Mouse (Mus musculus) embryonic facial prominence, embryonic 13.5 days (tissue): ENCODE measurements at regions not wholly inside any gene's neighbourhood (a gene's known extent, or its start where the extent isn't known, plus 50 kb on each side); places are given as distances from the start of the nearest gene placed in this dataset.
A peak's percentile ranks its signal among the peaks of the same experiment; 100 is the strongest.

ENCODE experiments used
- ATAC-seq: fragments of 200-750 bp; cut with Nextera tagmentation; 2 replicates; pipeline ENCODE4 v1.8.0; 2017; ENCODE audit warnings: low read depth; ENCODE audit not compliant: insufficient number of reproducible peaks, insufficient read depth, low FRiP score, low TSS enrichment
- H3K27ac ChIP-seq: fragments of 300-500 bp; sonication (generic); 2 replicates; pipeline ENCODE4 v1.5.1; 2015; ENCODE audit warnings: moderate library complexity, mild to moderate bottlenecking, inconsistent platforms
- H3K27me3 ChIP-seq: fragments of 300-500 bp; sonication (generic); 2 replicates; pipeline ENCODE4 v1.6.1; 2015; ENCODE audit warnings: mild to moderate bottlenecking, inconsistent platforms
- H3K36me3 ChIP-seq: fragments of 300-500 bp; sonication (generic); 2 replicates; pipeline ENCODE4 v1.6.1; 2015; ENCODE audit warnings: mild to moderate bottlenecking, inconsistent platforms
- H3K4me1 ChIP-seq: fragments of 300-500 bp; sonication (generic); 2 replicates; pipeline ENCODE4 v1.6.1; 2015; ENCODE audit warnings: inconsistent platforms
- H3K4me2 ChIP-seq: fragments of 300-500 bp; sonication (generic); 2 replicates; pipeline ENCODE4 v1.6.1; 2015; ENCODE audit warnings: moderate library complexity, mild to moderate bottlenecking, inconsistent platforms
- H3K4me3 ChIP-seq: fragments of 300-500 bp; sonication (generic); 2 replicates; pipeline ENCODE4 v1.5.1; 2015; ENCODE audit warnings: mild to moderate bottlenecking, inconsistent platforms
- H3K9ac ChIP-seq: fragments of 300-500 bp; sonication (generic); 2 replicates; pipeline ENCODE4 v1.6.1; 2015; ENCODE audit warnings: mild to moderate bottlenecking, inconsistent platforms
- H3K9me3 ChIP-seq: fragments of 300-500 bp; sonication (generic); 2 replicates; pipeline ENCODE4 v1.6.1; 2016; ENCODE audit warnings: inconsistent platforms
- WGBS: fragments of 180-500 bp; shearing (Covaris S2); methylation state at CpG from one replicate; pipeline ENCODE4 v1.1.7; 2015; ENCODE audit warnings: mixed read lengths; 5-methylcytosine and 5-hydroxymethylcytosine counted together

DNA sequence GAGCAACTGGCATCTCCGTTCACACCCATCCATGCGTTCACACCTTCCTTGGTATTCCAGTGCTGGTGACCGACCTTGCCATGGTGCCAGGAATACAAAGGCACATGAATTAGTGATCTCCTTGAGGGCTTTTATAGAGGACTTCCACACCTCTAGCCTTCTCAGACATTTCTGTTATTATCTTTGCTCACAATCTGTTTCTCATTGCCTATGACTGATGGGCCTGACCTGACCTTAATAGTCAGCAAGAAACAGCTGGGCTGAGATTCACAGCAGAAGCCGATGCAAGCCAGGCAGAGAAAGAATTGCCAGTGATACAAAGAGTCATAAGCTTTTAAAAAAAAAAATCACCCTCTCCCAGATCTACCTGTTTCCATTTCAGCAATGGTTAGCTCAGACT lies 197.7 kb upstream of the Gmds start:
- Histone ChIP-seq H3K4me2 (no peak overlapping the region), H3K36me3 (no peaks in the 10 kb centered on the region), H3K9ac (no peak overlapping the region), H3K27me3 (no peaks in the 10 kb centered on the region), H3K27ac (no peak overlapping the region), H3K4me1 (0 out of 2 replicates have a peak, but pooled peaks cover 5% of the 10 kb centered on the region), H3K4me3 (no peak overlapping the region), H3K9me3 (no peaks in the 10 kb centered on the region)
- 58% methylated on average over 4 of the region's 4 CpGs for WGBS
- ATAC-seq, result no peak

DNA sequence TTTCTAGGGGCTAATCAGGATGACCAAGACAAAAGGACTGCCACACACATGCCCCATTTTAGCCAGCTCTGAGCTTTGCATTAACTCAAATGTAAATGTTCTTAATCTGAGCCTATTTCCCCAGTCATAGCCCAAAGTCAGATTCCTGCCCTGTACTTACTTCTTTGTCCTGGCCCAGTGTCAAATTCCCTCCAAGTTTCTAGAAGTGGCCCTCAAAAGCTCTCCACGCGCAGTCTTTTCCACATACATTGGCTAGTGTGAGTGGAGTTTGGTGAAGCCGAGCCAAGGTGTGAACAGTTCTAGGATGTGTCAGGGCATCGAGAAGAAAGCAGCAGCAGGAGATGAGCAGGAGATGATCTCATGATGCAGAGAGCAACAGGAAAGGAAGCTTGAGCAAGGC lies 197.1 kb upstream of the Gmds start:
- H3K9ac ChIP-seq, result no peak overlapping the region
- H3K4me2 ChIP-seq, result no peak overlapping the region
- H3K4me3 ChIP-seq, result no peak overlapping the region
- no peak overlapping the region for H3K27ac ChIP-seq
- H3K36me3 ChIP-seq, result no peaks in the 10 kb centered on the region
- H3K4me1 ChIP-seq, result 0 out of 2 replicates have a peak, but pooled peaks cover 5% of the 10 kb centered on the region
- no peaks in the 10 kb centered on the region for H3K9me3 ChIP-seq
- WGBS, result 90% methylated on average over 4 of the region's 4 CpGs
- no peak for ATAC-seq
- H3K27me3 ChIP-seq, result no peaks in the 10 kb centered on the region

- ATAC-seq, result no peak
- no peaks in the 10 kb centered on the region for H3K27me3 ChIP-seq
- H3K4me2 ChIP-seq, result no peak overlapping the region
- 78% methylated on average over 3 of the region's 3 CpGs for WGBS
- H3K4me3 ChIP-seq, result no peak overlapping the region
- H3K36me3 ChIP-seq, result no peaks in the 10 kb centered on the region
- no peak overlapping the region for H3K9ac ChIP-seq
- H3K4me1 ChIP-seq, result 0 out of 2 replicates have a peak, but pooled peaks cover 5% of the 10 kb centered on the region
- H3K9me3 ChIP-seq, result no peaks in the 10 kb centered on the region
- no peak overlapping the region for H3K27ac ChIP-seq
Observed at GRCm38 (mm10) chr13:32530926-32531512, 192.5 kb upstream of the Gmds start.

- Histone ChIP-seq H3K36me3 (no peaks in the 10 kb centered on the region), H3K27ac (peak overlapping the region; percentile 51), H3K27me3 (no peaks in the 10 kb centered on the region; the same call in 1 of the 2 replicates), H3K4me3 (no peak overlapping the region), H3K9ac (no peak overlapping the region), H3K4me1 (peaks cover 17% of the 10 kb centered on the region), H3K9me3 (no peaks in the 10 kb centered on the region), H3K4me2 (peak overlapping the region; percentile 26; the same call in 1 of the 2 replicates)
- ATAC-seq, result no peak
- 34% methylated on average over 16 of the region's 16 CpGs for WGBS
Observed at GRCm38 (mm10) chr13:32518611-32519344, 180.2 kb upstream of the Gmds start.

- no peak for ATAC-seq
- peaks cover 17% of the 10 kb centered on the region for H3K4me1 ChIP-seq
- H3K9ac ChIP-seq, result no peak overlapping the region
- H3K4me2 ChIP-seq, result no peak overlapping the region
- no peaks in the 10 kb centered on the region for H3K9me3 ChIP-seq
- H3K27me3 ChIP-seq, result no peaks in the 10 kb centered on the region; the same call in 1 of the 2 replicates
- 66% methylated on average over 8 of the region's 8 CpGs for WGBS
- H3K27ac ChIP-seq, result no peak overlapping the region
- H3K36me3 ChIP-seq, result no peaks in the 10 kb centered on the region
- H3K4me3 ChIP-seq, result no peak overlapping the region
Observed at GRCm38 (mm10) chr13:32517514-32517913, 179.0 kb upstream of the Gmds start.

- 55% methylated on average over 5 of the region's 5 CpGs for WGBS
- Histone ChIP-seq H3K4me1 (peaks cover 25% of the 10 kb centered on the region), H3K36me3 (no peaks in the 10 kb centered on the region), H3K9ac (no peak overlapping the region), H3K4me3 (no peak overlapping the region), H3K4me2 (no peak overlapping the region), H3K9me3 (no peaks in the 10 kb centered on the region), H3K27me3 (peaks cover 8% of the 10 kb centered on the region), H3K27ac (no peak overlapping the region)
- ATAC-seq, result no peak
Observed at GRCm38 (mm10) chr13:32509231-32510023, 170.9 kb upstream of the Gmds start.

GRCm38 (mm10) chr13:32508447-32508846 lies 169.9 kb upstream of the Gmds start:
- H3K9ac ChIP-seq, result no peak overlapping the region
- WGBS, result 52% methylated on average over 3 of the region's 3 CpGs
- H3K4me2 ChIP-seq, result no peak overlapping the region
- peaks cover 8% of the 10 kb centered on the region for H3K27me3 ChIP-seq
- H3K4me3 ChIP-seq, result no peak overlapping the region
- H3K27ac ChIP-seq, result 0 out of 2 replicates have a peak overlapping the region, but pooled peaks have one; percentile 2
- ATAC-seq, result no peak
- no peaks in the 10 kb centered on the region for H3K9me3 ChIP-seq
- H3K36me3 ChIP-seq, result no peaks in the 10 kb centered on the region
- peaks cover 25% of the 10 kb centered on the region for H3K4me1 ChIP-seq

- Histone ChIP-seq H3K4me1 (peaks cover 25% of the 10 kb centered on the region), H3K9ac (no peak overlapping the region), H3K9me3 (no peaks in the 10 kb centered on the region), H3K4me3 (no peak overlapping the region), H3K36me3 (no peaks in the 10 kb centered on the region), H3K27ac (0 out of 2 replicates have a peak overlapping the region, but pooled peaks have one; percentile 2), H3K4me2 (no peak overlapping the region), H3K27me3 (peaks cover 8% of the 10 kb centered on the region)
- no peak for ATAC-seq
- WGBS, result 79% methylated on average over 2 of the region's 2 CpGs
Observed at GRCm38 (mm10) chr13:32507825-32508224, 169.3 kb upstream of the Gmds start.

DNA sequence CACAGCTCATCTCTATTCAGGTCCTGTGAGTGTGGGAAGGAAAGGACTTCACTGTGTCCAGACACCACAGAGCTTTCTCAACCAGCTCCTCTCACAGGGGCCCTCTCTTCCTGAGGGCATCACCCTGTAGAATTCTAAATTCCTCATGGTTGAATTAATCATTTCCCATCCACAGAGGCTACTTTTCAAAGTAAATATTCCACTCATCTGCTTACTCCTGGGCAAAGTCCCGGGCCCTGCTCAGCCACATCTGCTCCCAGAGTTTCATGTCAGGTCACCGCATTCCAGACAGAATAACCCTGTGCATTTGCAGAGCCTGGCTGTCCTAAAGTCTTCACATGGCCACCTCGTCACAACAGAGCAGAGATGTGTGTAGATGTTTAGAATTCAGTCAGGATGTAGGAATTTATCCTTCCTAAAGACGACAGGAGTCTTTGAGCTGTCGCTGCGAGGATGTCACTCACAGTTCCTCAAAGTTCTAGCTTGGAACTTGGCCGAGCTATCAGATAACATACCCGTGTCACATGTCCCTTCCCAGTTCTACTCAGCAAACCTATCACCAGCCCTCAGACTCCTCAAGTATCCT lies 159.8 kb upstream of the Gmds start:
- Histone ChIP-seq H3K9ac (no peak overlapping the region), H3K9me3 (no peaks in the 10 kb centered on the region), H3K27ac (no peak overlapping the region), H3K4me1 (peaks cover 54% of the 10 kb centered on the region), H3K36me3 (no peaks in the 10 kb centered on the region), H3K27me3 (no peaks in the 10 kb centered on the region), H3K4me2 (no peak overlapping the region), H3K4me3 (no peak overlapping the region)
- ATAC-seq, result no peak
- 59% methylated on average over 8 of the region's 8 CpGs for whole genome bisulfite sequencing

GRCm38 (mm10) chr13:32496263-32496662 lies 157.7 kb upstream of the Gmds start:
- Histone ChIP-seq H3K9ac (no peak overlapping the region), H3K27ac (no peak overlapping the region; the same call in 1 of the 2 replicates), H3K27me3 (no peaks in the 10 kb centered on the region), H3K4me2 (no peak overlapping the region), H3K9me3 (no peaks in the 10 kb centered on the region), H3K36me3 (no peaks in the 10 kb centered on the region), H3K4me3 (no peak overlapping the region), H3K4me1 (peaks cover 68% of the 10 kb centered on the region)
- no peak for ATAC-seq
- 87% methylated on average over 2 of the region's 2 CpGs for WGBS

GRCm38 (mm10) chr13:32495063-32495462 lies 156.5 kb upstream of the Gmds start:
- Histone ChIP-seq H3K27me3 (no peaks in the 10 kb centered on the region), H3K9ac (no peak overlapping the region), H3K4me3 (no peak overlapping the region), H3K4me2 (no peak overlapping the region), H3K36me3 (no peaks in the 10 kb centered on the region), H3K9me3 (no peaks in the 10 kb centered on the region), H3K27ac (no peak overlapping the region), H3K4me1 (peaks cover 66% of the 10 kb centered on the region)
- WGBS, result 43% methylated on average over 6 of the region's 6 CpGs
- ATAC-seq, result no peak
